Mouse (Mus musculus) hindbrain, embryonic 10.5 days (tissue): Measurements from ENCODE around the gene Mrln. TPM values are rescaled to one million over a fixed set of nuclear protein-coding genes. Genes with fewer than 3 reads are reported as not detected.

Experiments used
- DNase-seq: peaks from one replicate; pipeline ENCODE4 v3.0.0-alpha.2; 2017; ENCODE audit warnings: low spot score
- H3K27ac ChIP-seq: fragments of 300-500 bp; sonication (generic); 2 replicates; pipeline ENCODE4 v1.5.1; 2016; ENCODE audit warnings: mild to moderate bottlenecking, moderate library complexity
- H3K27me3 ChIP-seq: fragments of 300-500 bp; sonication (generic); 2 replicates; pipeline ENCODE4 v1.6.1; 2016; ENCODE audit warnings: mild to moderate bottlenecking; ENCODE audit not compliant: poor library complexity, insufficient read depth, severe bottlenecking
- H3K36me3 ChIP-seq: fragments of 300-500 bp; sonication (generic); 2 replicates; pipeline ENCODE4 v1.6.1; 2016; ENCODE audit warnings: mild to moderate bottlenecking, moderate library complexity
- H3K4me1 ChIP-seq: fragments of 300-500 bp; sonication (generic); replicated peaks from 2 replicates; pipeline ENCODE4 v1.6.1; 2016; ENCODE audit warnings: mild to moderate bottlenecking
- H3K4me3 ChIP-seq: fragments of 300-500 bp; sonication (generic); 2 replicates; pipeline ENCODE4 v1.5.1; 2016; ENCODE audit warnings: mild to moderate bottlenecking, moderate library complexity
- H3K9me3 ChIP-seq: fragments of 300-500 bp; sonication (generic); 2 replicates; pipeline ENCODE4 v1.6.1; 2016; ENCODE audit warnings: mild to moderate bottlenecking, moderate library complexity
- WGBS: fragments of 180-500 bp; shearing (Covaris S2); methylation state at CpG from one replicate; pipeline ENCODE4 v1.1.7; 2016; 5-methylcytosine and 5-hydroxymethylcytosine counted together
- polyA plus RNA-seq: library from polyadenylated mRNA; unstranded; fragments of >200 nt; fragmentation: Nextera tagmentation; extraction: Ambion mirVana; gene quantifications from 2 replicates; pipeline ENCODE4 v1.2.1, GENCODE M21; 2016

Gene Mrln
- polyA plus RNA-seq: 0.71 and 1.2 TPM in 2 replicates

DNA sequence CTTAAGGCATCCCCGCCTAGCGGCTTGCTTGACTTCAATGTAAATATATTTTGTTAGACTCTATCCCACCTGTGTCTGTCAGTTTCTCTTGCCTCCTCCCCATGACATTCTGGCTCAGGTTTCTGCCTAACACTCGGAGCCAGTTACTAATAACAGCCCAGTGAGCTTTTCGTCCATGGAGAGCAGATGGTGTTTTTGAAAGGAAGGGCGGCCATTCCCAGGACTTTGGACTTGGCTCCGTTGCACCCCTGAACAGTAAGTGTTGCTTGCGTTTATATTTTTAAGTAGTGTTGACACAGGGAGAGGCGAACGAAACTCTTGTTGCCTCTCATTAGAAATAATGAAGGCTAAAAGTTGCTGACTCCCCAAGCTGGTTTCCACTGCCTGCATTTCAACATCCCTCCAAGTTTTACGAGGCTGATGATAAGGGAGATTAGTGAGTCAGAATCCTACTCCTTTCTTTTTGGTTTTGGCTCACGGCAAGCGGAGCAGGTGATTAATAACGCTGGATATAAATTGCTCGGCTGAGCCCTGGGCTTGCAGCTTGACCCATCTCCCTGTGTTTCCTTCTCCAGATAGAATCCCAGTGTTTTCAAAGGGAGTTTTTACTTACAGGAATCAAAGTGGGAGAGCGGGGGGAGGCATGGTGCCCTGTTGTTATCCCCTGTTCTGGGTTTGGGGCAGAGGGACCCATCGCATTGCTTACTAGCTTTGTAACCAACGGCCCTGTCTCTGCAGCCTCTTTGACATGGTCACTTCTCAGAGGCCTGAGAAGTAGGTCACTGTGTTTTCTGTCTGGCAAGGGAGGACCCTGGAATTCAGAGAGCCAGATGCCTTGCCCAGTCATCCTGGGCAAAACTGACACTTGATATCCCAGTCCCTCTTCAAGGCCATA, at the start of gene Mrln:
Mrln (plus strand) TSS at position 160 of the 895 bp plus-strand sequence.
- no peaks in the 10 kb centered on the region for H3K9me3 ChIP-seq
- no peaks in the 10 kb centered on the region for H3K36me3 ChIP-seq
- WGBS: 77% methylated on average over 17 of the region's 17 CpGs
- no peaks in the 10 kb centered on the region for H3K27me3 ChIP-seq
- peaks cover 6% of the 10 kb centered on the region for H3K4me1 ChIP-seq
- H3K27ac ChIP-seq: no peak within 1 kb of the TSS
- no peak within 1 kb of the TSS for H3K4me3 ChIP-seq
- no peak for DNase-seq

DNA sequence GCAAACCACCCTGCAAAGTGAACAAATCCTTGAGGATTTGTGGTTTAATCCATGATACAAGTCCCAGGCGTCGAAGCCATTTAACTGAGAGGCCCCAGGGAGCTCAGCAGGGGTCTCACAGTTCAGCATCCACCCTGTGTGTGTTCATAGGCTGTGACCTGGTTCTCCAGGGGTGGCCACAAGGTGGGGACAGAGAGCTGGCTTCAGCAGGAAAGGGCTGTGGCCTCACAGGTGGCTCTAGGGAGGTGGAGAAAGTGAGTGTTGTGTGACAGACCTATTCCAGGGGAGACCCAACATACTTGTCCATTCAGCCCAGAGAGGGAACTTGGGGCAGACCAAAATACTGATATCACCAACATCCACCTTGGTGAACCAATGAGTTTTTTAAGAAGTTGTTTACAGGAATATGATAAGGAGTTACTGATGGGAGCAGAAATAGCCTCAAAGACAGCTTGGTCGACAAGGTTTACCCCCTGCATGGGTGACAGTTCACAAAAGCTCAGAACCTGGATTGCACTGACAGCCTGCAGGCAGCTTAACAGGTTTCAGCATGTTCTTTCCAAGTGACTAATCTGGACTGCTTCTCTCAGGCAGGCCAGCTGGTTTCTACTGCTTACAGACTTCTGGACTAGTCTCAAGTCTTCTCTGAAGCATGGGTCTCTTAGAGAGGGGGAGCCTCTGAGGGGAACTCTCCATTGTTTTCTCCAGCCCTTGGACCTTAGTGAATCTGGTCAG, 47.9 kb upstream of the Mrln start:
- 81% methylated on average over 3 of the region's 3 CpGs for WGBS
- Histone ChIP-seq H3K36me3 (peaks cover 79% of the 10 kb centered on the region), H3K9me3 (0 out of 2 replicates have a peak, but pooled peaks cover 3% of the 10 kb centered on the region), H3K4me3 (no peak overlapping the region), H3K27me3 (no peaks in the 10 kb centered on the region), H3K4me1 (peaks cover 22% of the 10 kb centered on the region), H3K27ac (no peak overlapping the region)
- no peak for DNase-seq

DNA sequence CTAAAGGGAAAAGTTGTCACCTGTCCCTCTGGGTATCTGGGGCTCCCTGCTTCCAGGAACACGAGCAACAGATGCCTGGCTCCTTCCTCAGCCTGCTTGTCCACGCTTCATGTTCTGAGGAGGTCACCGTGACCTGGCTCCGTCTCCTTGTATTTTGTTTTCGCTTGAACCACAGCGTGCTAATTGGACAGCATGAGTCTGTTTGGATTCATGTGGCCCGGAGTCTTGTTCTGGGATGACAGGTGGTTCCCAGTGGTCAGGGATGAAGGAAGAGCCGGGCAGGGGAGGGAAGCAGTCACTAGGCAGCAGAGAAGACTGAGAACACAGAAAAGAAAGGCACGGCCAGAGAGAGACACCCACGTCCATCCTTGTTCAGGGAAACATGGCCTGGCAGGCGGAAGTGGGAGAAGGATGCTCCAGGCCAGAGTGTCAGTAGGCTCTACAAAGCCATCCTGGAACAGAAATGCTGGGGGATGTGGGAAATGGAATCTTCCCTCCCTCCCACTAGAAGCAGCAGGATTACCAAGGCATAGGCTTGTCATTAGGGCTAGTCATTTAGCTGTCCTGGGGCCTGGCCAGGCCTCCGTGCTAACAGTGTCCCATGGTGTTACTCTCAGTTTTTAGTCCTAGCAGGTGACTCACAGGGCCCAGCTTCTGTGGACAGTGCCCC, 44.7 kb upstream of the Mrln start:
- no peaks in the 10 kb centered on the region for H3K27me3 ChIP-seq
- peaks cover 58% of the 10 kb centered on the region for H3K36me3 ChIP-seq
- H3K4me3 ChIP-seq: no peak overlapping the region
- WGBS: 76% methylated on average over 12 of the region's 12 CpGs
- peaks cover 11% of the 10 kb centered on the region for H3K4me1 ChIP-seq
- H3K27ac ChIP-seq: 0 out of 2 replicates have a peak overlapping the region, but pooled peaks have one; percentile 23
- no peak for DNase-seq
- H3K9me3 ChIP-seq: 0 out of 2 replicates have a peak, but pooled peaks cover 3% of the 10 kb centered on the region

DNA sequence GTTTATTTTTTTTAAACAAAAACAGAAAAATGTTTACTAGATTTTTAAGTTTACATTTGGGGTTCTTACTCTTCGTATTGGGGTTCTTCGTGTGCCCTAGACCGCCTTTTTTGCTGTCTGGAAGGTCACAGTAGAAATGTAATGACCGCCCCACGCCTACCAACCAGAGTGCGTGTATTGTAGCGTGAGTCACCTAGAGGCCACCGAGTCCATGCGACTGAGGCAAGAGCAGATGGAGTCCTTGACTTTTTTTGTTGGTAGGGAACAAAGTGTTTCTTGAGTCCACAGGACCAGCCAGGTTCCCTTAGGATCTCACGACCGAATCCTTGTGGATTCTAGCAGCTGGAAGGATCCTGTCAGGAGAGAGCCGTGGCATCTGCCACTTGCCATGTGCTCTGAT, 43.7 kb upstream of the Mrln start:
- Histone ChIP-seq H3K27me3 (no peaks in the 10 kb centered on the region), H3K36me3 (peaks cover 48% of the 10 kb centered on the region), H3K4me3 (no peak overlapping the region), H3K4me1 (peaks cover 18% of the 10 kb centered on the region), H3K9me3 (0 out of 2 replicates have a peak, but pooled peaks cover 3% of the 10 kb centered on the region), H3K27ac (no peak overlapping the region)
- 93% methylated on average over 12 of the region's 12 CpGs for WGBS
- DNase-seq: no peak

DNA sequence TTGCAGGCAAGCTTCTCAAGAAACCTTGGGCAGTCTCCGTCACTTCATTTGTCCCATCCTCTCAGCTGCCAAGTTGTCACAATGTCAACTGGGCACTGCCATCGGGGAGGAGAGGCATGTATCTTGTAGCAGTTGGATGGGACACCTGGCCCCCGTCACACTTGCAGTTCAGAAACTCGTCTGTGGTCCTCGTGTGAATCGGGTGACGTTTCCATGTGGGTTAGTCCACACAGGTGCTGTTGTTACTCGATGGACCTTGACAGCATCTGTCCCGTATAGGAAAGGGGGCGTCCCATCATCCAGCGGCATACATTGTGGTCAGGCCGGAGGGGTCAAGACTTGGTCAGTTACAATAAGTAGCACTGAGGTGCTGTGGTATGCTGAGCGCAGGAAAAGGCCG, 43.0 kb upstream of the Mrln start:
- H3K36me3 ChIP-seq: peaks cover 43% of the 10 kb centered on the region
- 91% methylated on average over 14 of the region's 14 CpGs for WGBS
- DNase-seq: no peak

DNA sequence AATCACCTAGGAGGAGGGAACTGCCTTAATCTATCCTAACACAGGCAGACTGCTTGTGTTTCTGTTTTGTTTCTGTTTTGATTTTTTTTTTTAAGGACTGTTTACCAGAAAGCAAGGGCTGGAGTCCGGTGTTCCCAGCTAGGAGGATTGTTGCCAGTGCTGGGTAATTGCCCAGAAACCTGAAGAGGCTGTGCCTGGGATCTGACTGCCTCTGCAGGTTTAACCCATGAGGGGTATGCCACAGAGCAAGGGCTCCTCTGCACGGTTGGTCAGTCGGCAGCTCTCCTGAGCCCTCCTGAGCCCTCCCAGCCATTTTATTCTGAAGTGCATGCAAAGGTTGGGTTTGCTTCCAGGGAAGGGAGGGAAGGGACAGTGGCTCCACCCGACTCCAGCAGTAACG, 40.8 kb upstream of the Mrln start:
- no peak overlapping the region for H3K4me3 ChIP-seq
- H3K36me3 ChIP-seq: peaks cover 47% of the 10 kb centered on the region
- no peak overlapping the region for H3K27ac ChIP-seq
- H3K9me3 ChIP-seq: no peaks in the 10 kb centered on the region
- no peak for DNase-seq
- WGBS: 63% methylated on average over 5 of the region's 5 CpGs
- no peaks in the 10 kb centered on the region for H3K27me3 ChIP-seq
- H3K4me1 ChIP-seq: peaks cover 23% of the 10 kb centered on the region

More for the DNA sequence above, 43.0 kb upstream of the Mrln start:
- H3K27ac ChIP-seq: no peak overlapping the region
- no peaks in the 10 kb centered on the region for H3K27me3 ChIP-seq
- H3K4me3 ChIP-seq: no peak overlapping the region
- 0 out of 2 replicates have a peak, but pooled peaks cover under 1% of the 10 kb centered on the region for H3K9me3 ChIP-seq
- peaks cover 19% of the 10 kb centered on the region for H3K4me1 ChIP-seq

DNA sequence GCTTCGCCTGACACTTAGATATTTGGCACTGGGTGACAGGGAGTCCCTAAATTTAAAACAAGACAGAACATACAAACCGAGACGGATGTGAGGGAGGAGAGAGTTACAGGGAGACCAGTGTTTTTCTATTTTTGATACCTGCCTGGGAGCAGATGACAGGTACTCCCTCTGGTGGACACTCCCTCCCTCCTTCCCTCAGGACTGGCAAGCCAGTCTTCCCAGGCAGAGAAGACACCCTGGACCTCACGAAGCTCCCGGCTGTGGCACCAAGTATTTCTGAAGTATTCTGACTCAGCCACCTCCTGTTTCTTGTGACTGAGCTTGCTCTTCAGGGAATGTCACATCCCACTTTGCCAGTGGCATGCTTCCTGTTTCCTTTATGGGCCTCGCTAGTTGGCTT, 38.6 kb upstream of the Mrln start:
- Histone ChIP-seq H3K9me3 (no peaks in the 10 kb centered on the region), H3K27me3 (no peaks in the 10 kb centered on the region), H3K4me1 (peaks cover 22% of the 10 kb centered on the region), H3K4me3 (no peak overlapping the region), H3K27ac (no peak overlapping the region), H3K36me3 (peaks cover 55% of the 10 kb centered on the region)
- DNase-seq: no peak
- WGBS: 79% methylated on average over 6 of the region's 6 CpGs

DNA sequence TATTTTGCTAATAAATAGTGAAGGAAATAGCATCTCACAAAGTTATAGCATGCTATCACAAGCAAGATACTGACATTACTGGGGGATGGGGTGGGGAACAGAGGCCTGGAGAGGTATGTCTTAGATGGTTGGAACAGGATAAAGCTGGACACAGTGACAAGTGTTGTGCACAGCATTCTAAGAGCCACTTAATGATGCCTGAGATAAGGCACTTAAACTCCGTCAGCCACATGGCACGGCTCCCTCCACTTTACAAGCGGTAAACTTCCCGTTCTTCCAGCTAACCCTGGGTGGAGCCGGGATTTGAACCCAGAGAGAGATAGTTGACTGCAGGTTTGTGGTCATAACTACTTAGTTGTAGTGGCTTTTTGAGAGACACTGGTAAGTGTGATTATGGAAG, 38.0 kb upstream of the Mrln start:
- no peak for DNase-seq
- peaks cover 60% of the 10 kb centered on the region for H3K36me3 ChIP-seq
- H3K27ac ChIP-seq: no peak overlapping the region
- no peak overlapping the region for H3K4me3 ChIP-seq
- WGBS: 95% methylated on average over 5 of the region's 5 CpGs
- H3K27me3 ChIP-seq: no peaks in the 10 kb centered on the region
- no peaks in the 10 kb centered on the region for H3K9me3 ChIP-seq
- peaks cover 22% of the 10 kb centered on the region for H3K4me1 ChIP-seq

DNA sequence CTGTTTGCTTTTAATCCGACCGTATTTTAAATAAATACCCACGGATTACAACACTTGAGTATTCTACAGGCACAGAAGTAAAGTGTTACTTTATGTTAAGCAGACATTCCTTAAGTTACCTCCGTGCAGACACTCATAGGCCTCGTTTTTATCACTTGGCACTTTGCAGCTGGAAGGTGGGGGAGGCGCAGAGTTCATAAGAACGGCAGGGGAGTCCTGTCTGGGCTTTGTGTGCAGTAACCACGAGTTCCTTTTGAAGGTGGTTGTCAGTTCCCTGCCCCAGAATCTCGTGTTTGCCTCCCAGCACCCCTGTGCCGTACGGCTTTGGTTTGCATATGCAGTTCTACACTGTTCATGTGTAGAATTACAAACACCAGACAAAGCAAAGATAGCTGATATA, 36.8 kb upstream of the Mrln start:
- Histone ChIP-seq H3K36me3 (peaks cover 63% of the 10 kb centered on the region), H3K9me3 (no peaks in the 10 kb centered on the region), H3K27me3 (no peaks in the 10 kb centered on the region), H3K4me3 (no peak overlapping the region), H3K4me1 (peaks cover 22% of the 10 kb centered on the region), H3K27ac (no peak overlapping the region)
- DNase-seq: no peak
- WGBS: 82% methylated on average over 11 of the region's 11 CpGs

DNA sequence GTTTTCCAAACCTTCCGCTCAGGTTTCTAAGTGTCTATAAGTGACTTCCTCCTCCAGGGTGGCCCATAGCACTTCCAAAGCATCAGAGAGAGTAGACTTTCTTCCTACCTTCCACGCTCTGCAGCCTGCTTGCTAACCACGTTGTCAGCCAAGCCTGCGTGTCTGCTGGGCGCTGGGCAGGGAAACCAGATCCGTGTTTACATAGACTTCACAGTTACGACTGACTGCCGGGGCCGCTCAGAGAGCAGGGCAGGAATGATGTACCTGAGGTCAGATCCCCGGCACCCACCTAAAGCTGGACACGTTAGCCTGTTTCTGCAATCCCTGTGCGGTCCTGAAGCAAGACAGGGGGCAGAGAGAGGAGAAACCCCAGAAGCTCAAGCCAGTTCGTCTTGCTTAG, 36.1 kb upstream of the Mrln start:
- 79% methylated on average over 13 of the region's 13 CpGs for WGBS
- H3K4me1 ChIP-seq: peaks cover 22% of the 10 kb centered on the region
- no peak for DNase-seq
- H3K36me3 ChIP-seq: peaks cover 63% of the 10 kb centered on the region
- H3K9me3 ChIP-seq: no peaks in the 10 kb centered on the region
- H3K27me3 ChIP-seq: no peaks in the 10 kb centered on the region
- peak overlapping the region; percentile 41 for H3K27ac ChIP-seq
- H3K4me3 ChIP-seq: no peak overlapping the region

DNA sequence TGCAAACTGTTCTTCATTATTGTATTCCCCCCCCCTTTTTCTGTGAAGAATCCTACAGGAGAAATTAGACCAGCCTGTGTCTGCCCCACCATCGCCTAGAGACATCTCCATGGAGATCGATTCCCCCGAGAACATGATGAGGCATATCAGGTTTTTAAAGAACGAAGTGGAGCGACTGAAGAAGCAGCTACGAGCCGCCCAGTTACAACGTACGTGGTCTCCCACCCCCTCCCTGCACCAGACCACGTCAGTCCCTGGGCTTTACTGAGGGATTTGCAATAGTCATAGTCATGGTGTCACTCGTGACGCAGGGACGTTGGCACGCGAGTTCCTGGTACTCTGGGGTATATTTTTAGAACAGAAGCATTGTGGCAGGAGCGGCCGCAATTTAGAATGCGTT, 35.4 kb upstream of the Mrln start:
- H3K9me3 ChIP-seq: no peaks in the 10 kb centered on the region
- no peak overlapping the region for H3K4me3 ChIP-seq
- 81% methylated on average over 18 of the region's 18 CpGs for WGBS
- DNase-seq: no peak
- H3K27ac ChIP-seq: peak overlapping the region; percentile 41
- H3K27me3 ChIP-seq: no peaks in the 10 kb centered on the region
- peaks cover 60% of the 10 kb centered on the region for H3K36me3 ChIP-seq
- H3K4me1 ChIP-seq: peaks cover 18% of the 10 kb centered on the region

DNA sequence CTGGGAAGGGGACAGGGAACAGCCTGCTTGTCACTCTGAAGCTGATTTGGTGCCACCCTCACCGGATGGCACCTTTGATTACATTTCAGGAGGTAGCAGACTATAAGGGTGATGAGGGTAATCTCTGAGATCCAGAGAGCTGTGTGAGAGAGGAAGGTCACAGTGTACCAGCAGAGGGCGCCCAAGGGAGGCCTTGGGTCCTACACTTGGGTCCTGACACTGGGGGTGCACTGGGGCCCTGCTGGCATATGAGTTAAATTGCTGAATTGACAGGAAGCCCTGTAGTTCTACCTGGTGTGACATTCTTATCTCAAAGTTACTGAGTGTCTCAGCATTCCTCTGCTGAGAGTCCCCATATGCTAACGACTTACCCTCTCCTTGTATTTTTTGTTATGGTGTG, 31.1 kb upstream of the Mrln start:
- 59% methylated on average over 3 of the region's 3 CpGs for WGBS
- Histone ChIP-seq H3K27me3 (no peaks in the 10 kb centered on the region), H3K4me1 (peaks cover 9% of the 10 kb centered on the region), H3K36me3 (peaks cover 80% of the 10 kb centered on the region), H3K27ac (no peak overlapping the region), H3K9me3 (no peaks in the 10 kb centered on the region), H3K4me3 (no peak overlapping the region)
- peak; percentile 51 for DNase-seq
